Mouse (Mus musculus) small intestine, adult 2 months (tissue): Measurements from ENCODE around the gene Wwp2.

ENCODE experiments used
- CTCF ChIP-seq: fragments of 200-500 bp; IDR thresholded peaks from 2 replicates; pipeline ENCODE4 v1.5.1; 2012; ENCODE audit warnings: low read depth, mild to moderate bottlenecking, control low read depth, inconsistent platforms, low read length, moderate library complexity, mixed read lengths; ENCODE audit not compliant: insufficient replicate concordance, insufficient read length; ENCODE audit errors: extremely low read depth
- POLR2A ChIP-seq: fragments of 200-500 bp; IDR thresholded peaks from 2 replicates; pipeline ENCODE4 v1.6.1; 2012; ENCODE audit warnings: low read depth, mild to moderate bottlenecking, control low read depth, inconsistent platforms, low read length, moderate library complexity

- TF ChIP-seq CTCF = no peak
- no peak for TF ChIP-seq POLR2A
These were observed 105.2 kb downstream of the Wwp2 start for GRCm38 (mm10) chr8:107541369-107541768.
